Mouse (Mus musculus): ENCODE data around the gene Nlrp10.

The Nlrp10 gene

DNA sequence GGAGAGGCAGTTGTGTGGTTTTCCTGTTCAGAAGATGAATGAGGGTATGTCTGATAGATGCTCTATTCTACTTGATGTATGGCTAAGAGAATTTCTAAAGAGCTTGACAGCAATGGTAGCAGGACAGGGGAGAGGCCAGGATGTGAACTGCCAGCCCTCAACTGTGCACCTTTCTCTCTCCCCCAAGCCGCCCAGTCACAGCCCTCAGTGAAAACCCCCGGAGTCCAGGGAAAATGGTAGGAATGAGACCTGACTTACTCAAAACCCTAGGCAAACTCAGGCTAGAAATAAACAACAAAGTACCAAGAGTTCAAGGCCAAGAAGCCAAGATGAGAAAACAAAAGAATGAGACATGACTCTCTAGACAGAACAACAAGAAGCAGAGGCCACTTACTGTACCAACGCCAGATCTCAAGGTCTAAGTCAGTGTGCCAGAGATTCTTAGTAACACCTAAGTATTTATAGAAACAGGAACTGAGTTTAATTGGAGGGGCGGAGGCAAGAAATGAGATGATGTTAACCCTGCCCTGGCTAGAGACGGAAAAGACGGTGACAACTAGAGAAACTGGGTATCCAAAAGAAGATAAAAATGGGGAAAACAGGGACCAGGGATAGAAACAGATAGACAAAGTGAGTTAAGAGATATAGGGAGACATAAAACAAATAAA lies at the start of gene Nlrp10:
Gene Nlrp10, minus strand, starts transcription at position 453 of the 668 bp plus-strand sequence.
- no peak for DNase-seq

DNA sequence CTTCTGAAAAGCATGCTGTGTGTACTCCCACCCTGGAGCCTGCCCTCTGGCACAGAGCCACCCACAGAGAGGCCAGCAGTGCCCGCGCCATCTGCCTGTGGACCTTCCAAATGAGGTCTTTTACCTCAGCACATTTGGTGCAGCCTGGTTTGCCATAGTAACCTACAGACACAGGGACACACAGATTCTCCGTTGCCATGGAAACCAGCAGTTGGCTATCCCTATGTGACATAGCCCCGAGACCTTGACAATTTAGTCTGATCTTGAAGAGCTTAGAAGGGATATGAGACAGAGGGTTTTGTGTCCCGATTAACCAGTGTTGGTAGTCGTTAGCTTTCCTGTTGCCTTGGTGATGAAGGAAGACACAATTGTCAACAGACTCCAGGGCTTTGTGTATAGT lies 42.3 kb upstream of the Nlrp10 start:
- peak; percentile 39 for DNase-seq

DNA sequence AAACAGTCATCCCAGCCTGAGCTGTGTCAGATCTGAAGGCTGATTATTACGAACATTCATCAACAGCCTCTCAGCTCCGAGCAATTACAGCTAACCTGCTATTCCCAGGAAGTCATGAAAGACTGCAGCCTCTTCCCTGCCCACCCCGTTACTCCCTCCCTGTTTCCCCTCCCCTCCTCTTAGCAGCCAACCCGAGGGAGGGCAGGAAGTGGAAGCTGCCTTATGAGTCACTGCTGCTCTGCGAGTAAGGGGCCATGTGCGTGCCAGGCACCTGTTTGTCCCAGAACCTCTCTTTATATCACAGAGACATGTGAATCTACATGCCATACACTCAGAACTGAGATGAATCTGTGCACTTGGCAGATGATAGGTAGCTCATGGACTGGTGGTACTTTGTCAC lies 38.2 kb upstream of the Nlrp10 start:
- no peak for DNase-seq

DNA sequence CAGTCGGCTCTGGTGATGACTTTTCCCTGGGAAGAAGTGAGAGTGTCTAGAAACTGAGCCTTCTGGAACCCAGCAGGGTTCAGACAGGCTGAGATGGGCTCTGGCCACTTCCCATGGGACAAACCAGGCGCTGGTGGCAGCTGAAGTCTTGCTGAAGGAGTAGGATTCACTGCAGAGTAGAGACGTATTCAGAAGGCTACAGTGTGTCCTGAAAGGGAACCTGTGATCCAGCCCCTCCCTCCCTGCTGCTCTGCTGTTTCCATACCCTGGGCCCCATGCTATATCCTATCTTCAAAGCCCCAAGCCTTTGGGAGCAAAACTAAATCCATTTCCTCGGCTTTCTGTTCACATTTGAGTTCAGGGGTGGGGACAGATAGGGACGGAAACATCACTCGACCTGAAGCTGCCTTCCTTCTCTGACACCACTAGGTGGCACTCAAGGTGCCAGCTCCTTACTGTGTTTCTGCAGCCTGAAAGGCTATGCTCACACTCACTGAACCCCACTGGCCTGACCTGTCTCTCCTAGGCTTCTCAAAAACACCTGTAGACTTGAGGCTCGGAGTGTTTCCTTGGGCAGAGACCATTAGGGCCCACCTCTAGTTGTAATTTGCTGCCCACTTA lies 36.9 kb upstream of the Nlrp10 start:
- no peak for DNase-seq

DNA sequence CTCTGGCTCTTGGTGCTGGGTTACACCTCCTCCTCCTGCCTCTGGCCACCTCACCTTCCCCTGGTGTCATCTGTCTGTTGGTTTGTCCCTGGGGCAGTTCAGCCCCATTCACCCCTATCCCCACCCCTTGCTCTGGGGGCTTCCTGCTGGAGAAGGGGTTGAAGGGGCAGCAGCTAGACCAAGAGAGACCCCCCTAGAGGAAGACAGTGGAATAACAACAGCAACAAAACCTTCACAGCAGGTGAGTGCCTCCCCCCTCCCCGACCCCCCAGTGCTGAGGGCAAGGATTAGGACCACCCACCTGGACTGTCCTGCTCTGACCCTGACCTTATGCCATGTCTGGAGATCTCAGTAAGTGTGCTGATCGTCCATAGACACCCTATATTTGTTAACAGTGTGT lies 36.0 kb upstream of the Nlrp10 start:
- no peak for DNase-seq

GRCm38 (mm10) chr7:108957734-108958133 lies 27.8 kb upstream of the Nlrp10 start:
- DNase-seq: no peak

GRCm38 (mm10) chr7:108954185-108954584 lies 24.2 kb upstream of the Nlrp10 start:
- peak; percentile 44 for DNase-seq

DNA sequence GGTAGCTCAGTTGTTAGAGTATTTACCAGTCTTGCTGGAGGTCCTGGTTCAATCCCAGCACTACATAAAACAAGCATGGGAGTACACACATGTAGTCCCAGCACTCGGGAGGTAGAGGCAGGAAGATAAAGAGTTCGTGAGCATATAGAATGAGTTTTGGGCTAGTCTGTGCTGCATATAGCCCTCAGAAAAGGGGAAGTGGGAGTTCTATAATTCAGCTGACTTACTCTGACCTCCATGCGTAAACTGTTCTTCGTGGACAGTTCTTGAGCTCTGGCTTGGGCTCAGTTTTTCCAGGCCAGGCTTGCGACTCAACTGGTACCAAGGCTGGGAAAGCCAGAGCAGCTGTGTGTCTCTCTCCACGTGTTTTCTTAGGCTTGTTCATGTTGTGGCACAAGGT lies 22.8 kb upstream of the Nlrp10 start:
- DNase-seq: no peak

DNA sequence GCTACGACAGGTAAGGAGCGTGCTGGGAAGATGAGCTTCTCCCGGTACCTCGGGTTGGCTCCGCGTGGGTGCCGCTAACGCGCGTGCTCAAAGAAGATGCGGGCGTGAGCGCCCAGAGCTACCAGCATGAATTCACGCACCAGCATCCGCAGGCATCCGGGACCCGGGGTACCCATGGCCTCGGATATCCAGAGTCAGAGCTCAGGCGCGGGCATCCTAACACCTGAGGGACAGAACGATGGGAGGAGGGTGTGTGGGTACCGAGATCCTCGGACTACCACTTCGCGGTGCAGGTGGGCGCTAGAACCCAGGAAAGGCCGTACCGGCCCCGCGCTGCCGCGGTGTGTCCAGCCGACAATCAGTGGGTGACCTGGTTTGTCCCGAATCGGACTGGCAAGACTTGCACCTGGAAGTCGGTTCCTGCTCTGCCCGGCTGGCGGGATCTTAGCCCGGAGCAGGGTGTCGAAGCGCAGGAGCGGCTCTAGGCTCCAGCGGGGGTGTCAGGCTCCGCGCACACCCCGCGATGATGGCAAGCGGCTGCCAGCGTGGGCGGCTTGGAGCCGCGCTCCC lies 20.9 kb upstream of the Nlrp10 start:
- DNase-seq: peak; percentile 57

DNA sequence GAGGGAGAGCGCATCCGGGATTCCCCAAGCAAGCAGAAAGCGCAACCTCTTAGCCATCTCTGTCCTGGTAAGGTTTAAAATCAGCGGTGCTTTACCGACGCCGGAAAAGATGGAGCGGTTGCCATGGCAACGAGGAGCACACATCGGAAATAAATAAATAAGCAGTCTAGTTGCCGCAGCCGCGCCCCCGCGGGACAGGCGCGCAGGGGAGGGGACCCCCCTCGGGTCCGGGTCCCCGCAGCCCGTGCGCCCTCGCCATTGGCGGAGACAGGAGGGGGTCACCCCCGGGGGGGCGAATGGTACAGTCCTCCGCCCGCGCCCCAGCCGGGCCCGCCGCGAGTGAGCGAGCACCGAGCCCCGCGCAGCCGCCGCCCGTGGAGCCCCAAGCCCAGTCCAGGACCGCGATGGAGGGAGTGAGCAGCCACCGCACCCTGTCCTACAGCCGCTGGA lies 20.4 kb upstream of the Nlrp10 start, which contains the start of gene Tub:
Gene Tub, plus strand, starts transcription at position 27 of the 450 bp plus-strand sequence.
- DNase-seq: peak; percentile 87

DNA sequence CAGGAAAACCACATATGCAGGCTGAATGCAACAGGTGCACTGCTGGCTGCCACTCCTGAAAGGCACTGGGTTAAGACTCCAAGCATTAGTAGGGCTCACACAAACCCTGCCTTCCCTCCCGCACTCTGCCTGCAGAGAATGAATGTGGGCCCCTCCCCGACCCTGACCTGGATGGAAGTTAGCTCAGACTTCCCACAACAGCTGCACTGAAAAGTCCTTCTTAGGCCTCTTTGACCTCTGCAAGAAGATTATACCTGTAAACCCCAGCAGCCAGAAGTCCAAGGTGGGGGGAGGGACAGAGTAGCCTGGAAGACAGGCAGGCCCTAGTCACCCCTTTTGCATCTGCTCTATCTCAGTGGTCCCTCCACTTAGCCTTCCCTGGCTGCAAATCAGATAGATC lies 19.3 kb upstream of the Nlrp10 start:
- DNase-seq: no peak

DNA sequence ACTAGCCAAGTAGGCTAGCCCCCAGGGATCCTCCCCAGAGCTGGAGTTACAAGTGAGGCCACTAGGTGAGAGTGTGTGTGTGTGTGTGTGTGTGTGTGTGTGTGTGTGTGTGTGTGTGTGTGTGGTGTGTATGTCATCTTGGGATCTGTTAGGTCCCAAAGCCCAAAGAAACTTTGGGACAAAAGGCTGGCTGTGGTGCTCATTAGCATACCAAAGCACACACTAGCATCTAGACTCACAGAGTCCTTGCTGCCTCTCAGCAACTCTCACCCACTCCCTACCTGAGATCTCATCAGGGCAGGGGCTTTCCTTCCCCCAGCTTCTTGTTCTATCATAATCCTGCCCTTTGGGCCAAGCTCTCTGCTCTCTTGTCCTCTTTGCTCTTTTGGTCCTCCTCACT lies 18.6 kb upstream of the Nlrp10 start:
- DNase-seq: no peak

GRCm38 (mm10) chr7:108944002-108944401 lies 14.0 kb upstream of the Nlrp10 start:
- DNase-seq: no peak

DNA sequence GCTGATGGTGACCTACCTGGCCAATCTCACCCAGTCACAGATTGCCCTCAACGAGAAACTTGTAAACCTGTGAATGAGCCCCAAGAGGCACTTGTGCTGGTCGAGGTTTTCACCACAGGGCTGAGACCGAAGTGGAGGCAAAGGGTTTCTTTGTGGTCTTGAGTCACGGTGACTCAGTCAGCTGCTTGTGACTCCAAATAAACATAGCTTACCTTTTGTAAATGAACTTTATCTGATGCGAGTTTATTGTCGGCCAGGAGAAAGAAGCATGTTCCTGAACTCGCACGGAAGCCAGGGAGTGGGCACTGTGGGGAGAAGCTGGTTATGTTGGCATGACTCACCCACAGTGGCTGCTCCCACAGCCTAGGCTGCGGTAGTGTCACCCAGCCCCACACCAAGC lies 11.5 kb upstream of the Nlrp10 start:
- no peak for DNase-seq

GRCm38 (mm10) chr7:108936591-108936990 lies 6.6 kb upstream of the Nlrp10 start:
- DNase-seq: no peak

DNA sequence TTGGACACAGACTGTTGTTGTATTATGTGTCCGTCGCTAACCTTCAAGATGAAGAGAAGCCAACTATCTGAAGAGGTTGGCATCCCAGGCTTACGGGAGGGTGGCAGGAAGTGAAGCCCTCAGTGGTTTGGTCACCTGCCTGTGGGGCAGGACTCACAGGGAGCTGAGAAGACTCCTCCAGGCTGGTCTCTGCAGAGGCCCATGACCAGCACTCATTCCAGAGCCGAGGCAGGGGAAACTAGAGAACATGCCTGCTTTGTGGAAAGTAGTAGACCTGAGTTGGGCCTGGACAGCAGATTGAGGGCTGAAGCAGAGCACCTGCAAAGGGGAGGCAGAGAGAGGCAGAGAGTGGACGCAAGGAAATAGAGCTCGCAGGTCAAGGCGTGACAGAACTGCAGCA lies 5.4 kb upstream of the Nlrp10 start:
- no peak for DNase-seq

DNA sequence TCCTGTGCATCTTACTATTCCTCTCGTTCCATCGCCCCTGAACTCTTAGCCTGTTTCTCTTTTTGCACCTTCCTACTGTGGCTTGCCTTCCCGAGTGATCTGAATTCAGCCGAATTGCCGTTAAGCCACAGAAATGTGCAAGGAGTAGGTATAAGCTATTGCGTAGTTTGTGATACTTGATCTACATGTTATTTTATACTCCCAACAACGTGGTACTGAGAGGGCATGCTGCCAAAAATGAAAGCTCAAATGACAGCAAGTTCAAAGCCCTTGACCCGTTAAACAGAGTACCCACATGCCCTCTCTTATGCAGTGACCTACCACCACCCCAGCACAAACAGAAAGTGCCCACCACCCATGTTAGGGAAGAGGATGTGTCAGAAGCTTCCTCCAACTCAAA lies 4.9 kb upstream of the Nlrp10 start:
- DNase-seq: no peak

- peak; percentile 90 for DNase-seq
Observed at GRCm38 (mm10) chr7:108933794-108934731, 4.1 kb upstream of the Nlrp10 start, which contains the start of gene Eif3f. Gene Eif3f (plus strand): TSS chr7:108934417.

DNA sequence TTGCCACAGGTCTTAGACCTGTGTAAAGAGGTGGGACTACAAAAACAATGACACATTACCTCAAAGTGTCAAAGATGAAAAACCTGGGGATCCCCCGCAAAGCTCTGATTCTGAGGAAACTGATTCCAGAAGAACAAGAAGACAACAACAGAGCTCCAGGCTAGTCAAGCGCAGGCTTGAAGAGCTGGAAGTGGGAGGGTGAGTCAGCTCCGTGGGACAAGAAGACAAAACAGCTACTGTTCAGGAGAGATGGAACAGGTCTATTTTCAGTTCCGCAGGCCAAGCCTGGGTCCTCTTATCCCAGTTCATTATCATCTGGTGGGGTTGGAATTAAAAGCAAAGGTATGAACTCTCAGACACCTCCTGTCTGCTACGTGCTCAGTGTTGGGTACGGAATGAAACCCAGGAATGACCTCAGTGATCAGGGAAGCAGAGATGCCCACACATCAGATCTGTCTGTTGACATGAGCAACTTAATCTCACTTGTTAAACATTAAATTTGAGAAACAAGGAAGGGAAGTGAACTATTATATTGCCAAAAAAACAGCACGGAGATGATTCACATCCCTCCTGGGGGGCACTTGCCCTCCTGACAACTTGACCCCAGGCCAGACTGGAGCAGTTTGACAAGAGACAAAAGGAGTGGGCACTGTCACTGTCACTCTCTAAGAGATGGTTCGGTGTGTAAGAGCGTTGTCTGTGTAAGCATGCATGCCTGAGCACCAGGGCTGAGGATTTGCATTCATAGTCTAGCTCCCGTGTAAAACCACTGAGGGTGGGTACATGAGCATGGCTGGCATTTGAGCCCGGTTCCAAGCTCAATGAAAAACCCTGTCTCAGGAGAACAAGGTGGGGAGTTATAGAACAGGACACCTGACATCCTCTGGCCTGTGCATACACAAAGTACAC lies 1.4 kb downstream of the Nlrp10 start:
- no peak for DNase-seq

GRCm38 (mm10) chr7:108927043-108927442 lies 2.9 kb downstream of the Nlrp10 start:
- no peak for DNase-seq

DNA sequence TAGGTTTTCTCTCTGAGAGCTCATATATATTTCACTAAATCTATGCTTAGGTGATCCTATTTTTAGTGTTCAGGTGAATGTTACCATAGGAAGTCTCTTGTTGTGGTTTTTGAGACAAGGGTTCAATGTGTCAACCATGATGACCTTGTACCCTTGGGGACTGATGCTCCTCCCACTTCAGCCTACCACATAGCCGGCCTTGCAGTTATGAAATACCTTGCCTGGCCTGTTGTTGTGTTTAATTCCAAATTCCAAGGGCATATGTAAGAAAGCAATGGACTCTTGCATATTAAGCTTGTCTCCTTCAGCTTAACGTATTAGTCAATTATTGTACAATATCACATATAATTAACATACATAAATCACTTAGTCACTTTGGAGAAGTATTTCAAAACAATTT lies 26.0 kb downstream of the Nlrp10 start:
- no peak for DNase-seq

- DNase-seq: no peak
Observed at GRCm38 (mm10) chr7:108894320-108894719, 35.7 kb downstream of the Nlrp10 start, which contains the start of gene Olfr519. Gene Olfr519 (minus strand): TSS chr7:108894420.
